Mouse (Mus musculus) bone marrow macrophage, adult 2 months (primary cell): ENCODE data around the gene Mdm2.

Experiments used
- CTCF ChIP-seq: IDR thresholded peaks from 2 replicates; pipeline ENCODE4 v1.5.1; 2012; ENCODE audit warnings: low read depth, mild to moderate bottlenecking, low read length, moderate library complexity
- POLR2A ChIP-seq: IDR thresholded peaks from 2 replicates; pipeline ENCODE4 v1.6.1; 2012; ENCODE audit warnings: mild to moderate bottlenecking, low read depth, low read length, borderline replicate concordance

GRCm38 (mm10) chr10:117685171-117685848, 25.2 kb downstream of the Mdm2 start:
- no peak for TF ChIP-seq CTCF
- TF ChIP-seq POLR2A = no peak
